Mouse (Mus musculus): ENCODE measurements around the gene Rps6kb2.
"Not testable (repeated sequence)": the region's sequence is repeated elsewhere in the genome, so short reads cannot be mapped to it uniquely, and the experiment has no call there.

Rps6kb2 gene

DNA sequence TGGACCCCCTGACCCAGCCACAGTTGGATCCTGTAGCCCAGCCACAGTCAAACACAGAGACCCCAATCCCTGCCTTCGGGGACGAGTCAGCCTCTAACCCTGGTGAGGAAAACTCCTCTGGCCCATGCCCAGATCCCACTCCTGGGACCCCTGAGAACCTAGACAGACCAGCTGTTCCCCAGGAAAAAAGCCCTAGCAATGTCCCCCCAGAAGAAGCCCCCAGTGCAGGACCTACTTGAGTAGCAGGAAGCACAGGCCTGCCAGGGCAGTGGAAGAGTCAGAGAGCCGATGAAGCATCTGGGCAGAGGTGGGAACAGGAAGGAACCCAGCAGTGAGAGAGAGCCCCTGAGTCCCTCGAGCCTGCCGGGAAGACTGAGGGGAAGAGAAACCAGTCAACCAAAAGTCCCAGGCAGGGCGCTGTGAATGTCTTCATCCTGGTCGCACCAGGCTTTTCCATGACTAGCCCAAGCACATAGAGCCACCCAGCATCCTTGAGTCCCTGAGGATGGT is 19.3 kb downstream of the Rps6kb2 start, which contains the start of gene Cabp4:
TSS of gene Cabp4 (minus strand) at position 275 of the 510 bp plus-strand sequence.
- CTCF ChIA-PET = no interaction called here

DNA sequence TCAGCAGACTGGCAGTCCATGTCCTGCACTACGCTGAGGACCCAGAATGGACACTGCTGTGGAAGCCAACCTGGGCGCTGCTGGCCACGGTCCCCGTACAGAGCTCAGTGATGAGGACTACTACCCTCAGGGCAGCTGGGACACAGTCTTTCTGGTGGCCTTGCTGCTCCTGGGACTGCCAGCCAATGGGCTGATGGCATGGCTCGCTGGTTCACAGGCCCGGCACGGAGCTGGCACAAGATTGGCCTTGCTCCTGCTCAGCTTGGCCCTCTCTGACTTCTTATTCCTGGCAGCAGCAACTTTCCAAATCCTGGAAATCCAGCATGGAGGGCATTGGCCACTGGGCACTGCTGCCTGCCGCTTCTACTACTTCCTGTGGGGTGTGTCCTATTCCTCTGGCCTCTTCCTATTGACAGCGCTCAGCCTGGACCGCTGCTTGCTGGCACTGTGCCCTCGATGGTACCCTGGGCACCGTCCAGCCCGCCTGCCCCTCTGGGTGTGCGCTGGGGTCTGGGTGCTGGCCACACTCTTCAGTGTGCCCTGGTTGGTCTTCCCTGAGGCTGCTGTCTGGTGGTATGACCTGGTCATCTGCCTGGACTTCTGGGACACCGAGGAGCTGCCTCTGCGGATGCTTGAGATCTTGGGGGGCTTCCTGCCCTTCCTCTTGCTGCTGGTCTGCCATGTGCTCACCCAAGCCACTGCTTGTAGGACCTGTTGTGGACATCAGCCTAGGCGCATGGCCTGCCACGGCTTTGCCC is 20.6 kb downstream of the Rps6kb2 start:
- CTCF ChIA-PET = interaction anchor here (0.6 to 0.7 kb wide), 2 partner anchors 13 to 59 kb away, joined by 6 to 7 read pairs; partner anchors contain the start of gene Rad9a

DNA sequence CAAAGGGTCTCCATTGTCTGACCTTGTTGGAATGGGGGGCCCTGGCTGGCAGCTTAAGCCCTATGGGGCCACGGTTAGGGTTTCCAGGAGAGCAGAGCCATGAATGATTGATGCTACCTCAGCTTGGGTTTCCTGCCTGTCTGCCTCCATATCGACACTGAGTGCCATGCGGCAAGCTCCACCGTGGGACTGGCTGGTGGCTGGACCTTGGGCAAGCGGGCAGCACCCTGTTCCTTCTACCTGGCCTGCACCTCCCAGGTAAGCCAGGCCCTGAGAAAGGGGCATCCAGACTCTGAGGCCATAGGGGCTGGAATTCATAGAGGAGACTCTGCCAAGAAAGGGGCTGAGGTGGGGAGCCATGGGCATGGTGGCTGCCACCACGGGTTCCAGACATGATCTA is 23.0 kb downstream of the Rps6kb2 start:
- CTCF ChIA-PET = interaction anchor here (1.2 kb wide), 1 partner anchor 17 kb away, joined by 3 read pairs; no protein-coding TSS in a partner anchor

DNA sequence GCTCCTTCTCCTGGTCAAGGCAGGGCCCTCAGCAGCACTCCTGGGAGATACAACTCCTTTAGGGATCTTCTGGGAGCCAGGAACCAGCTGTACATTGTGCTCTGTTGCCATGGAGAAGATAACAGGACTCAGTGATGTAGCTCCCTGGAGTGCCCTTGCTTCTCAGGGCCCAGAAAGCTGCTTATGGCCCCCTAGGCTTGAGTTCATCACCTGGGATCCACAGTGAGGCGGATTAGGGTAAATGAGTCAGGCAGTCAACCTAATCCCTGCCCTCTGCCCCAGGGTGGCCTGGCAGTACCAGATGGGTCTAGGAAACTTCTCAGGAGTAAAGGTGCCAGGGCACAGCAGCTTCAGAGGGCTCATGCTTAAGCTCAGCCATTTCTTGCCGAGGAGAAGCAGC is 23.7 kb downstream of the Rps6kb2 start, which contains the start of gene Gpr152:
TSS of gene Gpr152 (plus strand) at position 342 of the 400 bp plus-strand sequence.
- CTCF ChIA-PET = interaction anchor here (1.2 kb wide), 1 partner anchor 17 kb away, joined by 3 read pairs; no protein-coding TSS in a partner anchor

DNA sequence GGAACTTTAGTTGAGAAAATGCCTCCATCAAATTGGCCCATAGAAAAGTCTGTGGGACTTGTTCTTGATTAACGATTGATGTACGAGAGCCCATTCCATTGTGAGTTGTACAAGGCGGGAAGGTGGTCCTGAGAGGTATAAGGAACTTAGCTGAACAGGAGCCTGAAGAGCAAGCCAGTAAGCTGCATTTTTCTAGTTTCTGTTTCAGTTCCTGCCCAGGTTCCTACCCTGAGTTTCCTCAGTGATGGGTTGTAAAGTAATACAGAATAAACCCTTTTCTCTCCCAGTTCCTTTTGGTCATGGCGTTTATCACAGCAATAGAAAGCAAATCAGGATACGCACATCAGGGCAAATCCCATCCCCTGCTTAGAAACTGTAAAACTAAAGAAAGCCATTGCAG is 25.2 kb downstream of the Rps6kb2 start:
- CTCF ChIA-PET = interaction anchor here (0.6 to 1.1 kb wide), 4 partner anchors 13 to 51 kb away, joined by 3 to 6 read pairs (median 3); no protein-coding TSS in a partner anchor

DNA sequence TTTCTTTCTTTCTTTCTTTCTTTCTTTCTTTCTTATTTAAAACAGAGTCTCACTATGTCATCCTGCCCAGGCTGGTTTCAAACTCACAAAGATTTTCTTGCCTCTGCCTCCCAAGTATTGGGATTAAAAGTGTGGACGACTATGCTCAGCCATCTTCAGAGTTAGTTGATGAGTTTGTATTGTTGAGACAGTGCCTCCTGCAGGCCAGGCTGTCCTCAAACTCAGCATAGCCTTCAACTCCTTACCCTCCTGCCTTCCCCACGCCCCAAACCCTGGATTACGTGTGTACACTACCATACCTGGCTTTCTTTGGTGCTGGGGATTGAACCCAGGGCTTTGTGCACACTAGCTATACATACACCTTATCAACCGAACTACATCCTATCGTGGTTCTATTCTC is 26.7 kb downstream of the Rps6kb2 start:
- CTCF ChIA-PET = no interaction called here

DNA sequence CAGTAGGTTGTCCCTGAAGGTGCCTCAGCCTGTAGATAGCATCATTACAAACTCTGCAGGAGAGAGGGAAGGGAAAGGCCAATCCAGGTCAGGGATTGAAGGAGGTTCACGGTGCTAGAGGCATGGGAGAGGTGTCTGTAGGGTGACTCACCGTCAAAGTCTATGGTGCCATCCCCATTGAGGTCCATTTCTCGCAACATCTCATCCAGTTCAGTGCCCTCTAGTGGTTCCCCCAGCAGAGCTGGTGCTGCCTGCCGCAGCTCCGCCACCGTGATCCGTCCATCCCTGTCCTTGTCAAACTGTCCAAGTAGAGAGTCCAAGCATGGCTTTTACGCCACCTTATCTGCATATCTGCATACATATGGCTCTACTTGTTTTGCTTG is 27.2 kb downstream of the Rps6kb2 start:
- CTCF ChIA-PET = not testable (repeated sequence)

DNA sequence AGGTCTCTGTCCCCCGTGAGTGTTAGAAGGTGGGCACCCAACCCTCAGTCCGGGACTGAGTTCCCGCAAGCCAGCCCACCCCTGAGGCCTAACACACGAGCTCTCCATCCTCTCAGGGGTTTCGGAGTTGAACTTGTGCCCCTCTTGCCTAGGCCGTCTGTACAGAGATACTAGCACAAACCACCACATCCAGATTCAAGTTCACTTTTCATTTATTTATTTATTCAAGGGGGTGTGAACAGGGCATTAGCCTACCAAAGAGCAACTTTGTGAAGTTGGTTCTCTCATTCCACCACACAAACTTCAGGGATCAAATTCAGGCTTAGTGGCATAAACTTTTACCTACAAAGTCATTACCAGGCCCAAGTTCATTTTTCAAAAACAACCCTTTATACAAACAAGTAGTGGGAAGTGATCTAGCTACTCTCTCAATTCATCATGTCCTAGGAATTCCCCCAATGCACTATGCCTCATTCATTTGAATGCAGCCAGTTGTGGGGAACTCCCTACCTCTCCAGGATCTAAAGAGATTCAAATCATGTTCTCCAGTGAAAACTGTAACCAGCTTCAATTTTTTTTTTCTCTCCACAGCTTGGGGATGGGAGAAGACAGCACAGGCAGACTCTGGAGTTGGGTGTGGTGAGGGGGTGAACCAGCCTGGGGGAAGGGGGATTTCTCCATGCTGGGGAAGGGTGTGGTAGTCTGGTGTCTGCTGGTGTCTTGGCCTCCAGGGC is 27.8 kb downstream of the Rps6kb2 start:
- CTCF ChIA-PET = not testable (repeated sequence)

DNA sequence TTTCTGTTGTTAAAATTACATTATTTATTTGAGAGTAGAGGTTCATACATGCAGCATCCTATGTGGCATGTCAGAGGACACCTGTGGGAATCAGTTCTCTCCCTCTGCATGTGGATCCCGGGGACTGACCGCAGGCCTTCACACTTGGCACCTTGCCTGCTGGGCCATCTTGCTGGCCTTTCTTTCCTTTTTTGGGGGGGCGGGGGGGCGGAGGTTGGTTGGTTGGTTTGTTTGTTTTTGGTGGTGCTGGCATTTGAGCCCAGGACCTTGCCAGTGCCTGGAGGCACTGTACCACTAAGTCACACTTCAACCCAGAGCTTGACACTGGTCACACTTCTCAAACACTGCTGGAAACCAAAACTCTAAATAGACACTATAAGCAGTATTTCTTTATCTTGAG is 28.8 kb downstream of the Rps6kb2 start:
- CTCF ChIA-PET = interaction anchor here (0.8 kb wide), 1 partner anchor 13 kb away, joined by 3 read pairs; no protein-coding TSS in a partner anchor

DNA sequence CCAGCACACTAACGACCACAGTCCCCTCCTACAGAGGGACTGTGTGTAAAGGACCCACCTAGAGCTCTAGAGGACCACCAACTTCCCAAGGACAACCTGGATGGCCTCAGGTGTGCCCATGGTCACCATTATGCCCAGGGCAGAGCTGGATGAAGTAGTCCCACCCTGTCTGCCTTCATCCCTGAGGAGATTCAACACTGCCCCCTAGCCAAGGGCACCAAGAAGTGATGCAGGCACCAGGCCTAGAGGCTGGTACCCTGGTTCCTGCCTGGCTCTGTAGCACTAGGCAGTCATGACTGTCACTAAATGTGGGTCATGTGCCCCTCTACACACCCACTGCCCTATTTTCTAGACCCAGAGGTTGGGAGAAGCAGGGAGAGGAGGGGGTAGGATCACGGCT is 31.4 kb downstream of the Rps6kb2 start:
- CTCF ChIA-PET = interaction anchor here (1.0 kb wide), 1 partner anchor 101 kb away, joined by 3 read pairs; no protein-coding TSS in a partner anchor

DNA sequence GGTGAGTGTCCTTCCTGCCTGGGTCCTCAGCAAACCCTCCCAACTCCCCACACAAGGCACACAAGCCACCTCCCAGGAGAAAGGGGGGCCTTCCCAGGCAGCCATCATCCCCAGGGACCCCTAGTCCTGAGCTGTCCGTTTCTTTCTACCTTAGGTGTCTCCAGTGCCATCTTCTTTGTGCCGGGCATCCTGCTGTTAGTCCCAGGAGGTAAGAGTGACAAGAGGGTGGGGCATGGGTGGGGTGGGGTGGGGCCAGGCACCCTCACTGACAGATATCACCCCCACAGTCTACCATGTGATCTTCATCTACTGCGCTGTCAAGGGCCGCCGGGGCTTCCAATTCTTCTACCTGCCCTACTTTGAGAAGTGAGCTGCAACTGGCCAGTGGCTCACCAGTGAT is 32.1 kb downstream of the Rps6kb2 start:
- CTCF ChIA-PET = interaction anchor here (1.0 kb wide), 1 partner anchor 102 kb away, joined by 3 read pairs; no protein-coding TSS in a partner anchor

DNA sequence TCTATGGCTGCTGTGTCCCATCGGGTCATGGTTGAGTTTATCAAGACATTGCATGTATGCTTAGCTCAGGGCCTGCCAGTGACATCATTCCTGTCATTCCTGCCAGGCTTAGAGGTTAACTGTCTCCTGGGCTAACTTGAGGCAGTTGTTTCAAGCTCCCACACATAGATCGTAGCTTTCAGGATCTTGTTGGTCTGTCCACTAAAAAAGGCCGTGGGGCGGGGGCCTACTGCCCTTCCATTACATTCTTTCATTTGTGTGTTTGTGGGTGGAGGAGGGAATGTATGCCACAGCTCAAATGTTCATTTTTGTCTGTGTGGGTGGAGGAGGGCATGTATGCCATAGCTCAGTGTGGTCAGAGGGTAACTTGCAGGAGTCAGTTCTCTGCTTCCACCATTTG is 33.0 kb downstream of the Rps6kb2 start:
- CTCF ChIA-PET = interaction anchor here (0.6 to 0.7 kb wide), 2 partner anchors 12 to 255 kb away, joined by 5 to 7 read pairs; no protein-coding TSS in a partner anchor

DNA sequence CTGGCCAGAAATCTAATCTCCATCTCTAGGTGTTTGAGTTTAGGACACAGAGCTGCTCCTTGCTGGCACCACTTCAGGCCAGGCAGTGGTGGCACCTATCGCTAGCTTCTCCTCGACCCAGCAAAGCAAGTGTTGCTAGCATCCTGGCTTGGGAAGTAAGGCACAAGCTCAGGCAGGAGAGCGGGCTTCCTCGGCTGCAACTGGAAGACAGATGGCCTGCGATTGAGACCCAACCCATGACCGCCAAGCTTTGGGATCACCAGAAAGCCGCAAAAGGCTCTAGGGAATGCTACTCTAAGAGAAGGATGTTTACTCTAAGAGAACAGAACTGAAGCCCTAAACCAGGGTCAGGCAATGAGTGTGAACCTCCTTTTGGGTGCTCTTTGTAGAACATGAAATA is 33.7 kb downstream of the Rps6kb2 start:
- CTCF ChIA-PET = interaction anchor here (0.6 kb wide), 1 partner anchor 13 kb away, joined by 7 read pairs; no protein-coding TSS in a partner anchor

DNA sequence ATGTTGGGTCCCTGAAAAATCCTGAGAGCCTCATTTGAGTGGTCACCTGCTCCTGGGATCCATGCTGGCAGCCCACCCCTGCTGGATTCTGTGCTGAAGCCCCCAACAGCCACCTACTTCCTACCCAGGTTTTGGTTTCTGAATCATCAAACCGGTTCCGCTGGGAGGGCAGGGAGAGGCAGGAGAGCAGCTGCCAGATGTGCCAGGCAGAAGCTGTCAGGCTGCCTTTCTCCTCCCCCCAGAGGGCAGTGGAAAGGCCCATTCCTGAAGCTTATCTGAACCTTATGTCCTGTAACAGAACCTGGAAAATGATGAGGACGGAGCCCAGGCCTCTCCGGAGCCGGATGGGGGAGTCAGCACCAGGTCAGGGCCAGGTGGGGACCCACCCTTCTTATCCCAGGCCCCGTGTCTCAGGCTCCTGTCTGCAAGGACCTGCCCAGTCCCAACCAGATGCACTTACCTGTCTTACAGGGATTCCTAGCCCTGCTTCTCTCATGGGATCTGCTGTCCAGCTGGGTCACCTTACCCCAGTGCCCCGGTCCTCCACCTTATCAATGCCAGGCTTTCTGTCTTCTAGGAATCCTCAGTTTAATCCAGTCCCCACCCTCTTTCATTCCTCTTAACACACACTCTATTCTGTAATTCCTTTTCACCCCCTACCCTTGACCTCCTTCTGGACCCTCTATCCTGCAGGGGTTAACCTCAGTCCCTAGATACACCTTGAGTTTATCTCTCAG is 36.2 kb downstream of the Rps6kb2 start:
- CTCF ChIA-PET = interaction anchor here (0.9 kb wide), 1 partner anchor 38 kb away, joined by 3 read pairs; no protein-coding TSS in a partner anchor

DNA sequence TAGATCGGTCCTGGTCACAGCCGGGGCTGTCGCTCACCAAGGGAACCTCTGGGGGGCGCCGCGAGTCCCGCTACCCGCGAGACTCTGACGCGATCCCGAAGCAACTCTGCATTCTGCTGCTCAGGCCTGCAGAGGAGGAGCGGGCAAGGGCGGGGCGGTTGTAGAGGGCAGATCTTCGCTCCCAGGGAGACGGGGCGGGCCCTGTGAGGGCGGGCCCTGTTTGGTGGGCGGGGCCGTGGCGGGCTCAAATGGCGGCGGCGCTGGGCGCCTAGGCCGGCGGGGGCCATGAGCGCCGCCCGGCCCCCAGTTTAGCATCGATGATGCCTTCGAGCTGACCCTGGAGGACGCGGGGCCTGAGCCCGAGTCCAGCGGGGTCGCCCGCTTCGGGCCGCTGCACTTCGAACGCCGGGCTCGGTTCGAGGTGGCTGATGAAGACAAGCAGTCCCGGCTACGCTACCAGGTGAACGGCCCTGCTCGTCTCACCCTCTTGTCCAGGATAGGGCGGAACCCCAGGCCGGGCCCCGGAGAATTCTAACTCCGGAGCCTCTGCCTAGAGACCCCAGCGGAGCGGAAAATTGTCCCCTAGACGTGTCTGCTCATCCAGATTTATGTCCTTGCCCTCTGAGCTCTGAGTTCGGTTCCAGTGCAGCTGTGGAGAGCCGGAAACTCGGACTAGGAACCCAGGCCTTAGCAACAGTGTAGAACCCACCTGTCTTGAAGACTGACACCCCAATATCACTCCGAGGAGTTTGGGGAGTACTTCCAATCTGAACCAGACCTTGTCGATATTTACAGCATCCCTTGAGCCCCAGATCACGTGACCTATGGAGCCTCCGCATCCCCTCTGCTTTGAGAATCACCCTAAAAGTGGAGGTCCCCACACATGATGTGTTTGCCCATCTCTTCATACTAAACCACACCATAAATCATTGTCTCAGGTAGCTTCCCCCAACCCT is 37.1 kb downstream of the Rps6kb2 start, which contains the start of gene Aip:
TSS of gene Aip (minus strand) at position 118 of the 956 bp plus-strand sequence.
- CTCF ChIA-PET = interaction anchor here (0.9 to 1.6 kb wide), 2 partner anchors 39 to 75 kb away, joined by 3 to 5 read pairs; partner anchors contain the start of gene Rad9a

DNA sequence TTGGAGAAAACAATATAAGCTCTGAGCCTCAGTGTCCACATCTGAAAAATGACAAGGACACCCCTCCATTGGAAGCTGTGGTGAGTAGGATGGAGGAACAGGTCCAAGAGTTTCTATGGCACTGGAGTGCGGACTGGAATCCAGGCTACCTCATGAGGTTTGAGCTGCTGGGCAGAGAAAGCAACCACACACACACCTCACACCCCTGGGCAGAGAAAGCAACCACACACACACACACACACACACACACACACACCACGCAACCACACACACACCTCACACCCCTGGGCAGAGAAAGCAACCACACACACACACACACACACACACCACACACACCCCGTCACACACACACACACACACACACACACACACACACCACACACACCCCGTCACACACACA is 37.9 kb downstream of the Rps6kb2 start:
- CTCF ChIA-PET = interaction anchor here (0.6 to 1.6 kb wide), 6 partner anchors 12 to 158 kb away, joined by 3 to 6 read pairs (median 4); partner anchors contain the start of genes AC109138.7, Clcf1 and Rad9a

DNA sequence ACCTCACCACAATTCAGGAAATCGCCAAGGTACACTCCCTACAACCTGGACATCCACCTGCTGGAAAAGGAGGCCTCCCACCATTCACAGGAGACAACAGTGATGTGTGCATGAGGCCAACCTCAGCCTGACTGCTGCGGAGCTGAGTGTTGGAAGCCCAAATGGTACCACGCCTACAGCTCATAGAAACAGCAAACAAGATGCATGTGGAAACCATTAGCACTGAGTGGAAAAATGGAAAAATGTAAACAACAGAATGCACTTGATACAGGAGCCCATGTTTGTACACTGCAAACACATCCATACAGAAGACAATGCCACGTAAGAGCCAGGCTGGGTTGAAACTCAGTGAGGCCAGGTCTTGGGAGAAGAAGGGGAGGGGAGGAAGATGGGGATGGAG is 38.7 kb downstream of the Rps6kb2 start:
- CTCF ChIA-PET = interaction anchor here (0.6 to 1.6 kb wide), 5 partner anchors 68 to 159 kb away, joined by 3 to 5 read pairs (median 3); partner anchors contain the start of genes AC109138.7, Clcf1 and Rad9a

DNA sequence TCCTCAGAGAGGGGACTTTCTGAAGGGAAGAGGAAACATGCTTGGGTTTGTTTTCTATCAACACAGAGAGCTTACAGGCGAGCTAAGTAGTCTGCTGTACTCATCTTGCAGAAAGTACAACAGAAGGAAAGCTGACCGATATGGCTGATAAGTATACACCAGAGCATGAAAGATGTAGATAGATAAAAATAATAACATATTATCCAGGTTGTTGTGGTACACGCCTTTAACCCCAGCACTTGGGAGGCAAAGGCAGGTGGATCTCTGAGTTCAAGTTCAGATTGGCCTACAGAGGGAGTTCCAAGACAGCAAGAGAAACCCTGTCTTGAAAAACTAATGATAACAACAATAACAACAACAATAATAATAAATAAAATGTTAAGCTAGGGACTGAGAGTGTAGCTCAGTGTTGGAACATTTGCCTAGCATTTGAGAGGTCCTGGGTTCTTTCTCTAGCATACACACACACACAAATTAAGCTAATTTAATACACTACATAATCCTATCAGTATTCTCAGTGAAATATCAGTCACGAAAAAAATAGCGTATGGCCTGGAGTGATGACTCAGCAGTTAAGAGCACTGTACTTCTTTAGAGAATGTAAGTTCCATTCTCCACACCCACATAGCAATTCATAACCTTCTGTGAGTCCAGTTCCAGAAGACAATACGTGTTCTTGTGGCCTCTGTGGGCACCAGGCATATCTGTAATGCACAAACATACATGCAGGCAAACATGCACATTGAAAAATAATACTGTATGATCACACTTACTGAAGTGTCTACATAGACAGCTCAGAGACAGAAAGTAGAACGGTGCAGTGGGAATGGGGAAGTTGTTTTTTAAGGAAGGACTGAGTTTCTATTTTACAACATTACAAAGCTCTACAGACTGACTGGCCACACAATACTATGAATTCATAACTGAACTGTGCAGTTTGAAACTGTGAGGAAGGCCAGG is 40.5 kb downstream of the Rps6kb2 start:
- CTCF ChIA-PET = interaction anchor here (0.7 to 1.5 kb wide), 2 partner anchors 15 to 78 kb away, joined by 3 to 6 read pairs; no protein-coding TSS in a partner anchor

Data from spleen, embryonic (tissue).